Mouse (Mus musculus): ENCODE data around the gene Krt17. TPM values are rescaled to one million over a fixed set of nuclear protein-coding genes. Genes with fewer than 3 reads are reported as not detected.

Krt17 gene
- polyA plus RNA-seq (2017; shearing (Covaris generic)) = 0.24 TPM

DNA sequence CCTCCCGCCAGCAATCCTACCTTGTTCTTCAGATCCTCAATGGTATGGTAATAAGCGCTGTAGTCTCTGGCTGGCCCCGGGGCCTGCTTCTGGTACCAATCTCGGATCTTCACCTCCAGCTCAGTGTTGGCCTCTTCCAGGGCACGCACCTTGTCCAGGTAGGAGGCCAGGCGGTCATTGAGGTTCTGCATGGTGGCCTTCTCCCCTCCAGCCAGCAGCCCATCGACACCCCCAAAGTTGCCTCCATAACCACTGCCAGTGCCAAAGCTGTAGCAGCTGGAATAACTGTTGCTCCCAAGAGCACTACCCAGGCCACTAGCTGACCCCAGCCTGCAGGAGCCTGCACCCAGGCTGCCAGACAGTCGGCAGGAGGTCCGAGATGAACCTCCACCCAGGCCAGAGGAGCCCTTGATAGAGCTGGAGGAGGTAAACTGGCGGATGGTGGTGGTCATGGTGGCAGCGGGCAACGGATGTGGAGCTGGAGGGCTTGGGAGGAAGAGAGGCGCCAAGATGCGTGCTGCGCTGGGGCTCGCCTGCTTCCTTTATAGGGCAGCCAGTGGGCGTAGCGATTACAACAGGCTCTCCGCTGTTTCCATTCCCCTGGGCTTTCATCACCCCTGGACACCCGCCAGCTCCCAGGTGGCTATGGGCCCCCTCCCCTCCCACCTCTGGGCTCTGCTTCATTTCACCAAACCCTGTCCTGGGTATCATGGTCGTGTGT lies at the start of gene Krt17:
Gene Krt17, minus strand, starts transcription at position 516 of the 721 bp plus-strand sequence.

GRCm38 (mm10) chr11:100269821-100270332 lies 9.0 kb upstream of the Krt17 start, which contains the start of gene Krt42:
Gene Krt42 (minus strand): TSS chr11:100269871.

GRCm38 (mm10) chr11:100248852-100249465 lies 11.9 kb downstream of the Krt17 start, which contains the start of gene Krt16:
Gene Krt16 (minus strand): TSS chr11:100248902.

DNA sequence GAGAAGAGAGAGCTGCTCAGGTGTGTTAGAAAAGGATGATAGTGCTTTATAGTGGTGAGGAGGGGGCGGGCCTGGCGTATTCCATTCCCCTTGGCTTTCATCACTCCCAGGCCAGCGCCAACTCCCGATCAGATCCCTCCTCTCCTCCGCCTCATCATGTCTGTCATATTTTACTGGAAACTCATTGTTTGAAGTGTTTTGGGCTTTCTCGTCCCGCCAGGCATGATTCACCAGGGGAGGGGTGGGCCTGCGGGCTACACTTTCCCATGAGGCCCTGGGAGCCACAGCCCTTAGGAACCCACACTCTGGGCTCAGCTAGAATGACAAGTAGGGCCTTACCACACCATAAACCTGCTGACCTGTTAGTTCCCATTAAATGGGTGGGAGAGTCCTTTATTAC lies 53.3 kb downstream of the Krt17 start, which contains the start of gene Krt14:
Gene Krt14, minus strand, starts transcription at position 51 of the 400 bp plus-strand sequence.

Other genes starting within 250 kb of the Krt17 start
- gene Krt33a, start 244.8 kb downstream of the Krt17 start, polyA plus RNA-seq (2017; shearing (Covaris generic)) = not detected
- not detected for gene Krt33b, start 231.2 kb downstream of the Krt17 start, polyA plus RNA-seq (2017; shearing (Covaris generic))
- not detected for gene Krt34, start 219.5 kb downstream of the Krt17 start, polyA plus RNA-seq (2017; shearing (Covaris generic))
- gene Krt31, start 210.5 kb downstream of the Krt17 start, polyA plus RNA-seq (2017; shearing (Covaris generic)) = not detected
- not detected for gene Krt32, start 172.8 kb downstream of the Krt17 start, polyA plus RNA-seq (2017; shearing (Covaris generic))
- not detected for gene Krt35, start 164.8 kb downstream of the Krt17 start, polyA plus RNA-seq (2017; shearing (Covaris generic))
- not detected for gene Krt36, start 155.4 kb downstream of the Krt17 start, polyA plus RNA-seq (2017; shearing (Covaris generic))
- not detected for gene Krt13, start 139.5 kb downstream of the Krt17 start, polyA plus RNA-seq (2017; shearing (Covaris generic))
- gene Krt15, start 125.1 kb downstream of the Krt17 start, polyA plus RNA-seq (2017; shearing (Covaris generic)) = not detected
- not detected for gene Krt19, start 112.4 kb downstream of the Krt17 start, polyA plus RNA-seq (2017; shearing (Covaris generic))
- gene Krt9, start 67.8 kb downstream of the Krt17 start, polyA plus RNA-seq (2017; shearing (Covaris generic)) = not detected
- not detected for gene Krt14, start 53.5 kb downstream of the Krt17 start, polyA plus RNA-seq (2017; shearing (Covaris generic))
- not detected for gene Krt16, start 12.1 kb downstream of the Krt17 start, polyA plus RNA-seq (2017; shearing (Covaris generic))
- gene Krt42, start 8.8 kb upstream of the Krt17 start, polyA plus RNA-seq (2017; shearing (Covaris generic)) = not detected
- 5,204 TPM for gene Eif1, start 58.9 kb upstream of the Krt17 start, polyA plus RNA-seq (2017; shearing (Covaris generic))
- not detected for gene Gast, start 73.4 kb upstream of the Krt17 start, polyA plus RNA-seq (2017; shearing (Covaris generic))
- 1.3 TPM for gene Hap1, start 95.1 kb upstream of the Krt17 start, polyA plus RNA-seq (2017; shearing (Covaris generic))
- 0.87 TPM for gene Jup, start 136.7 kb upstream of the Krt17 start, polyA plus RNA-seq (2017; shearing (Covaris generic))
- gene P3h4, start 153.8 kb upstream of the Krt17 start, polyA plus RNA-seq (2017; shearing (Covaris generic)) = not detected
- gene Fkbp10, start 154.7 kb upstream of the Krt17 start, polyA plus RNA-seq (2017; shearing (Covaris generic)) = not detected
- gene Nt5c3b, start 180.8 kb upstream of the Krt17 start, polyA plus RNA-seq (2017; shearing (Covaris generic)) = 86.3 TPM
- gene Klhl10, start 180.9 kb upstream of the Krt17 start, polyA plus RNA-seq (2017; shearing (Covaris generic)) = 0.42 TPM
- 6.8 TPM for gene Klhl11, start 211.7 kb upstream of the Krt17 start, polyA plus RNA-seq (2017; shearing (Covaris generic))